In the genomic region with DNA sequence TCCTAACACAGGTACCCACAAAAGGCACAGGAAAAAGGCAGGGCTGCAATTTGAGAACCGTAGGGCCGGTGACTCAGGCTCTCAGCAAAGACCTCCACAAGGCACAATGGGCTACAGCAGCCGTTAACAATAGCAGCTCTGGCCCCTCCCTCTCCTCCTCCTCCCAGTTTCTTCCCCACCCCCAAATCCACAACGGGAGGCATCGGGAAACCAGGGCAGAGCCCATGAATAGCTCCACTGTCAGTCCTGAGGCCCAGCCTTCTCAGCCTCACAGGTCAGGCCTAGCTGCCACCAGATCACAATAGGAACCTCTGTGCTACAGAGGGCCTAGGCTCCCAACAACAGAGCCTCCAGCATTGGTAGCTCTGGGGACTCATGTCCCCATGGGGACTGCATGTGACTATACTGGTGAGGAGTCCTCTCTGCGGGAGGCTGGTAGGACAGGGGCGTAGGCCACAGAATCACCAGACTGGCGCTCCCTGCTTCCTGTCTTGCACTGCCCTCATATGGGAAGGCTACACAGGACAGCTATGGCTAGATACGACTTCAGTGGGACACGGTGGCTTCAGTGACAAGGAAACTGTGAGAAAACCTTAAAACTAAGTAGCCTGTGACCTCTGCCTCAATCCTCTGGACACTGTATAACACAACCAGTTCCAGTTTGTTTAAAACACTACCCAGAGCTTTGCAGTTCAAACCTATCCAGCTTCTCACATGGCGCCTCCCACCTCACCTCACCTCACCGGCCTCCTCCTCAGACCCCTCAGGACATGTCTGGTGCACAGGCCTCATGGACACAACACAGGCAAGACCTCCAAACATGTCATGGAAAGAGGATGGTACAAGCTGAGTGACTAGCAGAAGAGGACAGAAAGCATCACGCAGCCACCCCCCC, we compare ENCODE assay signal across 8 mouse cellular contexts. TPM values are rescaled to one million over a fixed set of nuclear protein-coding genes. Genes with fewer than 3 reads are reported as not detected.
DNase-seq lines count a peak whose midpoint lies in the region; ATAC-seq lines count a peak whose summit lies in the region.

No protein-coding gene starts in this region.

- peak overlapping the region; percentile 41 for H3K4me2 ChIP-seq in forebrain, embryonic 14.5 days (ENCODE audit: low read length)
- H3K4me2 ChIP-seq in hindbrain, embryonic 13.5 days: peak overlapping the region; percentile 46
- H3K4me2 ChIP-seq in stomach, embryonic 15.5 days: peak overlapping the region; percentile 27; the same call in 1 of the 2 replicates

- H3K9ac ChIP-seq in forebrain, embryonic 14.5 days (ENCODE audit: low read length): peak overlapping the region; percentile 69
- H3K9ac ChIP-seq in hindbrain, embryonic 13.5 days: peak overlapping the region; percentile 71
- H3K9ac ChIP-seq in stomach, embryonic 15.5 days: no peak overlapping the region

- peaks cover 68% of the 10 kb centered on the region for H3K4me1 ChIP-seq in forebrain, embryonic 14.5 days (ENCODE audit: control insufficient read depth, insufficient read depth, low read length)
- H3K4me1 ChIP-seq in hindbrain, embryonic 13.5 days (replicated peaks): peaks cover 85% of the 10 kb centered on the region
- H3K4me1 ChIP-seq in limb, embryonic 10.5 days: peaks cover 83% of the 10 kb centered on the region
- H3K4me1 ChIP-seq in stomach, embryonic 15.5 days: peaks cover 59% of the 10 kb centered on the region

- no peaks in the 10 kb centered on the region for H3K27me3 ChIP-seq in forebrain, embryonic 14.5 days (replicated peaks; ENCODE audit: control insufficient read depth, insufficient read depth, low read length)
- H3K27me3 ChIP-seq in hindbrain, embryonic 13.5 days: no peaks in the 10 kb centered on the region
- no peaks in the 10 kb centered on the region for H3K27me3 ChIP-seq in limb, embryonic 10.5 days (ENCODE audit: low read depth, poor library complexity, severe bottlenecking)
- H3K27me3 ChIP-seq in stomach, embryonic 15.5 days (replicated peaks): no peaks in the 10 kb centered on the region

- H3K36me3 ChIP-seq in forebrain, embryonic 14.5 days (ENCODE audit: control insufficient read depth, insufficient read depth, low read length): no peaks in the 10 kb centered on the region
- H3K36me3 ChIP-seq in hindbrain, embryonic 13.5 days: no peaks in the 10 kb centered on the region
- H3K36me3 ChIP-seq in limb, embryonic 10.5 days: 0 out of 2 replicates have a peak, but pooled peaks cover 3% of the 10 kb centered on the region
- H3K36me3 ChIP-seq in stomach, embryonic 15.5 days: no peaks in the 10 kb centered on the region

- H3K4me3 ChIP-seq in forebrain, embryonic 14.5 days (ENCODE audit: low read depth, low read length): no peak overlapping the region
- H3K4me3 ChIP-seq in hindbrain, embryonic 13.5 days: no peak overlapping the region
- H3K4me3 ChIP-seq in limb, embryonic 10.5 days: peak overlapping the region; percentile 15; the same call in 1 of the 2 replicates
- H3K4me3 ChIP-seq in stomach, embryonic 15.5 days (replicated peaks): no peak overlapping the region

- peak; percentile 76 for ATAC-seq in forebrain, embryonic 14.5 days
- peak; percentile 90 for ATAC-seq in hindbrain, embryonic 13.5 days (ENCODE audit: low FRiP score)
- ATAC-seq in megakaryocyte-erythroid progenitor cell, adult 5-6 weeks (replicated peaks; ENCODE audit: low FRiP score, low TSS enrichment, poor library complexity, severe bottlenecking): peak; percentile 67
- peak; percentile 84 for ATAC-seq in stomach, embryonic 15.5 days (ENCODE audit: insufficient read depth, low FRiP score, low read depth)

- DNase-seq in adrenal gland, postnatal 10 days: peak; percentile 43
- DNase-seq in adrenal gland, postnatal 25 days: no peak
- DNase-seq in brain, adult 2 months (ENCODE audit: low read depth, low spot score): peak; percentile 96
- DNase-seq in forebrain, embryonic 14.5 days (ENCODE audit: low spot score): peak; percentile 82
- peak; percentile 67 for DNase-seq in limb, embryonic 10.5 days (ENCODE audit: low spot score)

- peak overlapping the region; percentile 98 for H3K27ac ChIP-seq in forebrain, embryonic 14.5 days (ENCODE audit: low read depth, low read length)
- H3K27ac ChIP-seq in hindbrain, embryonic 13.5 days: peak overlapping the region; percentile 99
- H3K27ac ChIP-seq in limb, embryonic 10.5 days: peak overlapping the region; percentile 89
- peak overlapping the region; percentile 90 for H3K27ac ChIP-seq in stomach, embryonic 15.5 days

- WGBS in forebrain, embryonic 14.5 days: 20% methylated on average over 13 of the region's 13 CpGs
- WGBS in hindbrain, embryonic 13.5 days: 19% methylated on average over 13 of the region's 13 CpGs
- WGBS in limb, embryonic 10.5 days: 33% methylated on average over 13 of the region's 13 CpGs
- WGBS in stomach, embryonic 15.5 days: 34% methylated on average over 13 of the region's 13 CpGs

- H3K9me3 ChIP-seq in forebrain, embryonic 14.5 days (replicated peaks; ENCODE audit: control insufficient read depth, low read length): no peaks in the 10 kb centered on the region
- H3K9me3 ChIP-seq in hindbrain, embryonic 13.5 days: no peaks in the 10 kb centered on the region
- no peaks in the 10 kb centered on the region for H3K9me3 ChIP-seq in limb, embryonic 10.5 days (replicated peaks)
- no peaks in the 10 kb centered on the region for H3K9me3 ChIP-seq in stomach, embryonic 15.5 days

RNA-seq across cellular contexts. Expression of a gene that starts 10.1 kb away (rescaled TPM):
- 10 to 100 TPM; 50.0 to 53.8 TPM for total RNA-seq in adrenal gland, postnatal 10 days (2021)
- total RNA-seq in adrenal gland, postnatal 25 days (2021): 24.7 and 31.1 TPM in 2 replicates
- polyA plus RNA-seq in forebrain, embryonic 14.5 days (2014; fragmentation: Nextera tagmentation; extraction: Ambion mirVana): 101 and 105 TPM in 2 replicates
- polyA plus RNA-seq in hindbrain, embryonic 13.5 days (2015; fragmentation: Nextera tagmentation; extraction: Ambion mirVana): 76.4 and 77.0 TPM in 2 replicates
- 75.3 and 77.6 TPM in 2 replicates for polyA plus RNA-seq in limb, embryonic 10.5 days (2016; fragmentation: Nextera tagmentation; extraction: Ambion mirVana)
- 8.6 and 13.3 TPM in 2 replicates for total RNA-seq in megakaryocyte-erythroid progenitor cell, adult 5-6 weeks (2014; fragmentation: Nextera tagmentation)
- total RNA-seq in megakaryocyte-erythroid progenitor cell, adult 5-6 weeks (2017): 9.3 and 12.9 TPM in 2 replicates
- polyA plus RNA-seq in stomach, embryonic 15.5 days (2015; fragmentation: Nextera tagmentation; extraction: Ambion mirVana): 67.5 and 72.3 TPM in 2 replicates

RNA-seq across cellular contexts. Expression of a gene that starts 57.1 kb away (rescaled TPM):
- total RNA-seq in adrenal gland, postnatal 10 days (2021): 100 to 1,000 TPM; 230 to 232 TPM
- total RNA-seq in adrenal gland, postnatal 25 days (2021): 58.3 and 81.5 TPM in 2 replicates
- polyA plus RNA-seq in forebrain, embryonic 14.5 days (2014; fragmentation: Nextera tagmentation; extraction: Ambion mirVana): 33.2 and 48.9 TPM in 2 replicates
- 78.5 and 81.6 TPM in 2 replicates for polyA plus RNA-seq in hindbrain, embryonic 13.5 days (2015; fragmentation: Nextera tagmentation; extraction: Ambion mirVana)
- polyA plus RNA-seq in limb, embryonic 10.5 days (2016; fragmentation: Nextera tagmentation; extraction: Ambion mirVana): 27.5 and 37.0 TPM in 2 replicates
- total RNA-seq in megakaryocyte-erythroid progenitor cell, adult 5-6 weeks (2014; fragmentation: Nextera tagmentation): 29.9 and 70.4 TPM in 2 replicates
- 73.6 and 75.3 TPM in 2 replicates for total RNA-seq in megakaryocyte-erythroid progenitor cell, adult 5-6 weeks (2017)
- 40.2 and 43.5 TPM in 2 replicates for polyA plus RNA-seq in stomach, embryonic 15.5 days (2015; fragmentation: Nextera tagmentation; extraction: Ambion mirVana)
